Mouse (Mus musculus) embryo, embryonic 11 days (tissue): ENCODE measurements around the gene Manba.
A peak's percentile ranks its signal among the peaks of the same experiment; 100 is the strongest.

Source experiments
- DNase-seq: peaks from one replicate; pipeline ENCODE4 v3.0.0-alpha.2; 2015

Manba gene

DNA sequence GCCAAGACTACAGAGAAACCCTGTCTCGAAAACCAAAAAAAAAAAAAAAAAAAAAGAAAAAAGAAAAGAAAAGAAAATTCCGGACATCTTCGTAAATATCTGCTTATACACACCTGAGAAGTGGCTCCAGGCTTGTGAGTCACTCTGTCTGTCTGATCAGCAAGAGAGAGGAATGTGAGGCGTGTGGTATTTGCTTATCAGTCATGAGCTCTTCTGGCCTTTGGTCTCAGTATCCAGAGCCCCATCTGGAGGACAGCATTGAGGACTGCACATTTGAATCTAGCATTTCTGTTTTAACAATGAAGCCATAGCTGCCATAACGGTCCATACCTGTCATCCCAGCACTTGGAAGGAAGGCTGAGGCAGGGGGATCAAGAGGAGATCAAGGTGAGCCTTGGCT, 48.7 kb downstream of the Manba start:
- DNase-seq: no peak

GRCm38 (mm10) chr3:135546212-135546923, 61.0 kb downstream of the Manba start:
- no peak for DNase-seq

GRCm38 (mm10) chr3:135547298-135547697, 61.9 kb downstream of the Manba start:
- no peak for DNase-seq

- DNase-seq: no peak
Measured at GRCm38 (mm10) chr3:135552874-135553273, 67.5 kb downstream of the Manba start.

- DNase-seq: no peak
Measured at GRCm38 (mm10) chr3:135555192-135555591, 69.8 kb downstream of the Manba start.

DNA sequence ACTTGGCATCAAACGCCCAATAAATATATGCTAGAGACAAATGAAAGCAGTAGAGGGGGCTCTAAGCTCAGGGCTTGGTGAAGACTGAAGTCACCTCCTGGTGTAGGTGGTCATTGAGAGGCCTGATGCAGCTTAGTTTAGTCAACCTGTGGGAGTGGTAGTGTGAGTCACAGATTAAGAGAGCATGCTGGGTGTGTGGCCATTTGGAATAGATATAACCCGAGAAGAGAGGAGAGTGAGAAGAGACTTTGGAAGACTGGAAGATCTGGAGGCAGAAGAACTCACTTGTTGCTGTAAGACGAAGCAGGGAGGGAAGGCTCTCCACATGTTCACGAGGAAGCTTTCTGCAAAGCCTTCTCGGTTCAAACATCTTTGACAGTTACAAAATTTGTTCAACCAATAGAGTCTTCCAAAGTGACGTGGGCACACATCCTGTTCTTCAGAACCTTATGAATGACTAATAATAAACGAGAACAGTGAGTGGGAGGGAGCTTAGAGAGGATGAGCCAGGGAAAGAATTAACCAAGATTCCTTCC, 70.7 kb downstream of the Manba start:
- no peak for DNase-seq

DNA sequence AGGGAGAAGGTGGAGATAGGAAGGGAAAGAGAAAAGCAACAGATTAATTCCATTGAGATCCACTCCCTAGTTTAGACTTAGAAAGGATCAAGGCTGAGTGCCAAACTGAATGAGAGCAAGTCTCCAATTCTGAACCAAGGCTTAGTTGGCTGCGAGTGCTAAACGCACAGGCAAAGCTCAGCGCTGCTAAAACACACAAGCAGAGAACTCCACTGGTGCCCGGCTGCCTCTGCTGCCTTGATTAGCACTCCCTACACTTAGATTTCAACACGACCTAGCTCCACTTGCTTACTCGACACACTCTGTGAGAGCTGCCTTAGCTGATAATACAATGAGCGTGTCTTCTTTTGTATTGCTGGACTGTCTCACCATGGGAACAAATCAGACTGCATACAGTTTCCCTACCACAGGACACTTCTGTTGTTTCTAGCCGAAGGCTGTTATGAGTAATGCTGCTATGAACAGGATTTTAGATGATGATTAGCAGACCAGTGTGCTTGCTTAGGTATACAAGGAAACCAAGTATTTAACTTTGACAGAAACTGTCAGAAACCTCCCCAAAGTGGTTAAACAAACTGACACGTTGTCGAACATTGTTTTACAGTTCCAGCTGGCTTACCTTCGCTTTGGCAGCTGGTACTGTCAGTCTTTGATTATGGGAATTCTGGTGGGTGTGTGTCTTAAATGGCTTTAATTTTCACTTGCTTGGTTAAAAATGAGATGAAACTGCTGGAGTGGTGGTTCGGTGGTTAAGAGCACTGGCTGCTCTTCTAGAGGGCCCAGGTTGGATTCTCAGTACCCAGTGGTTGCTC, 71.6 kb downstream of the Manba start:
- DNase-seq: no peak

DNA sequence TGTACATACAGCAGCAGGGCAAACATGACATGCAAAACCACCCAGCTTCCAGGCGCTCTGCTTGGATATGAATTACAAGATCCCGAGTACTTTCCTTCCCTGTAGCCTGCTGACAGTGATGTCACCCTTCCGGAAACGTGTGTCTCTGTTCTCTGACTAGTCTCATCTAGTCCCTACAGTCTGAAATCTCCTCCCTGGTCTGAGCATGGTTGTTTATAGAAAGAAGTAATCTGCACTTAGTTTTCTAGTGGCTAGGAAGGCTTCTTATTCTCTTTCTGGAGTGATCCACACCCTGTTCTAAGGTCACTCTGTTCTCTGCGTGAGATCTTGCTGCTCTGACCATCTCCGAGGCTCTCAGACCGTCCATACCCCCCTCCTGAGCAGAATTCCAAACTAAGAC, 76.6 kb downstream of the Manba start:
- no peak for DNase-seq

DNA sequence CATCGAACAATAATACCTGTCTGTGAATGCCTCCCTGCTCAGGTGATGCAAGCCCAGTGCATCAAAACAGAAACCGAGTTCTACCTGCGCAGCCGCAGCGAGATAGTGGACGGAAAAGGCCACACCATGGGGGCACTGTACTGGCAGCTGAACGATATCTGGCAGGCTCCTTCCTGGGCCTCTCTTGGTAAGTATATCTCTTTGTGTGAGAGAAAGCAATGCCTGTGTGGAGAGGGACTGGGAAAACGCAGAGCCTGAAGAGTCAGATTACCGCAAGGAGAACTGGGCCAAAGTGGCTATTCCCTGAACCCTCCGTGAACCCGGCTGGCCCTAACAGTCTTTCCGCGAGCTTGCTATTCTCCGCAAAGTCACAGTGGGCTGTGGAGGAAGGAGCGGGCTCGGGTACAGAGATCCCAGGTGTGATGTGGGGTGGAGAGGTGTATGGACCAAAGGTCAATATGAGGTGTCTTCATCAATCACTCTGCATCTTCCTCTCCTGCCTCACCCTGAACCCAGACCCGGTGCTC, 77.8 kb downstream of the Manba start:
- no peak for DNase-seq

DNA sequence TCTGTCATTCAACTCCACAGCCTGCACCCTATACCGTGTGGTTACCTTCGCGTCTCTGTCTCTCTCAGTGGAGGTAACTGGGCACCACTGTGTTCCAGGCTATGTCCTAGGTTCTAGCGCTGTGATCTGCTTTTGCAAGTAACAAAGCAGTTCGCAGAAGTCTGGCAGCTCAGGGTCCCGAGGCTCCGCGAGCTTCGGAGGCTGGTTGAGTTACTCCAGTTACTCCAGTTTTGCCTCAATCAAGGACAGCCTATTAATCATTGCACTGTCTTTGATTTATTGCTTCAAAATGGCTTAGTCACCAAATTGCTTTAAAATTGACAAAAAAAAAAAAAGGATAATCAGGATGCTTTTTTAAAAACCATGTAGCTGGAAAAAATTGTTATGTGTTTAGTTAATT, 79.3 kb downstream of the Manba start:
- DNase-seq: no peak

GRCm38 (mm10) chr3:135565306-135565705, 79.9 kb downstream of the Manba start:
- no peak for DNase-seq

- no peak for DNase-seq
Measured at GRCm38 (mm10) chr3:135567888-135568287, 82.5 kb downstream of the Manba start.

DNA sequence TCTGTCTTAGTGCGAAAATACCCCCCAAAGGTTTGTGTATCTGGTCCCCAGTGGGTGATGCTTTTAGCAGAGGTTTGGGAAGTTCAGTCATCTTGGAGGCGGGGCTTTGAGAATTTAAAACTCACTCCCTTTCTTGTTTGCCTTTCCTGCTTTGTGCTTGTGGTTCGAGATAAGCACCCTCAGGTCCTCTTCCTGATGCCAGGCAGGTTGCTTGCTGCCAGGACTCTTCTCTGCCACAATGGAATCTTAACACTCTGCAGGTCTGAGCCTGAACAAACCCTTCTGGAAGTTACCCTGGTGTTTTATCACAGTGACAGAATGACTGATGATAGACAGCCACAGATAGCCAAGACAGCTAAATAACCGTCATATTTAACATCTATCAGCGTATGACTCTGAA, 83.2 kb downstream of the Manba start:
- DNase-seq: no peak

GRCm38 (mm10) chr3:135571540-135571939, 86.1 kb downstream of the Manba start:
- no peak for DNase-seq

- DNase-seq: no peak
Measured at GRCm38 (mm10) chr3:135573051-135573450, 87.6 kb downstream of the Manba start.

GRCm38 (mm10) chr3:135575126-135575525, 89.7 kb downstream of the Manba start:
- DNase-seq: no peak

- no peak for DNase-seq
Measured at GRCm38 (mm10) chr3:135578588-135579140, 93.3 kb downstream of the Manba start.

- no peak for DNase-seq
Measured at GRCm38 (mm10) chr3:135579179-135579578, 93.8 kb downstream of the Manba start.

GRCm38 (mm10) chr3:135580439-135581275, 95.2 kb downstream of the Manba start:
- no peak for DNase-seq

- peak; percentile 70 for DNase-seq
Measured at GRCm38 (mm10) chr3:135581606-135582117, 96.3 kb downstream of the Manba start.

DNA sequence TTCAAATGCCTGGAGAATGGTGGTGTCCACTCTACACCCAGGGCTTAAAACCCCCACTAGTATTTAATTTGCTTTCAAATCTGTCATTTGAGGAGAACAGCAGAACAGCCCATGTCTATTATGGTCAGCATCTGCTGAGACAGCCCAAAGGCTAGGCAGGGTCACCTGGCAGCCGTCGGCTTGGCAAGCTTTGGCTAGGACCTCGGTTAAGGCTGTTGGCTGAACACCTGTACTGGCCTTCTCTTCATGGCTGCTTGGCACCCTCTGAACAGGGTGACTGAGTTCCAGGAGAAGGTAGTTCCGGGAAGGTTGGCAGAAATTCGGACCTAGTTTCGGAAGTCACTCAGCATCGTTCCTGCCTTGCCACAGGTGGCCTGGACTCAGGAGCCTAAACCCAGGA, 96.8 kb downstream of the Manba start:
- DNase-seq: no peak

DNA sequence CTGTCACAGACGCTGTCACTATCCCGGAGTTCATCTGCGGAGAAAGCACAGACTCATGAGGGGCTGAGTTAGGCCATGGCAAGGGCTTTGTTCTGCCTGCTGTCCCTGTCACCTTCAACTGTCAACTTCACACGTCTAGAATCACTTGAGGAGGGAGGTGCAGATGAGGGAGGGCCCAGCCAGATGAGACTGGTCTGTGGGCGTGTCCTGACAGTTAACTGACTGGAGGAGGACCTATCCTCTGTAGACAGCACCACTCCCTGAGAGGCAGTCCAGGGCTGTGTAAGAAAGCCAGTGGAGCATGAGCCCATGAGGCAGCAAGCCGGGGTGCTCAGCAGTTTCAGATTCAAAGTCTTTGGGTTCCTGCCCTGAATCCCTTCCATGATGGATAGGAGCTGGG, 100.1 kb downstream of the Manba start:
- no peak for DNase-seq
